9 mouse cellular contexts compared by ENCODE assay signal in genomic region chr5:93043688-93044583, GRCm38 (mm10). TPM values are rescaled to one million over a fixed set of nuclear protein-coding genes. Genes with fewer than 3 reads are reported as not detected.
DNase-seq lines count a peak whose midpoint lies in the region; ATAC-seq lines count a peak whose summit lies in the region.
"Had no signal": no experiment of that assay in that cellular context is flagged by ENCODE, and none has a peak within 500 bp of the region (broad histone marks: within the 10 kb centered on the region; RNA-seq: fewer than 3 reads in every experiment).

No protein-coding gene starts in this region.

- H3K9ac ChIP-seq in heart, embryonic 12.5 days: peak overlapping the region; percentile 65
- peak overlapping the region; percentile 46; the same call in 1 of the 2 replicates for H3K9ac ChIP-seq in hindbrain, embryonic 12.5 days
- H3K9ac ChIP-seq in liver, embryonic 11.5 days (ENCODE audit: low read depth, low read length): no peak overlapping the region

- H3K36me3 ChIP-seq in heart, embryonic 12.5 days: no peaks in the 10 kb centered on the region
- H3K36me3 ChIP-seq in hindbrain, embryonic 12.5 days: no peaks in the 10 kb centered on the region
- H3K36me3 ChIP-seq in liver, embryonic 11.5 days (ENCODE audit: control insufficient read depth, insufficient read depth, low read length): no peaks in the 10 kb centered on the region

- H3K27me3 ChIP-seq in heart, embryonic 12.5 days (replicated peaks): peaks cover 55% of the 10 kb centered on the region
- H3K27me3 ChIP-seq in hindbrain, embryonic 12.5 days: peaks cover 75% of the 10 kb centered on the region
- H3K27me3 ChIP-seq in liver, embryonic 11.5 days (replicated peaks; ENCODE audit: control insufficient read depth, insufficient read depth, low read length): peaks cover 53% of the 10 kb centered on the region

- 3% methylated on average over 69 of the region's 69 CpGs for WGBS in heart, embryonic 12.5 days
- WGBS in hindbrain, embryonic 12.5 days: 2% methylated on average over 61 of the region's 69 CpGs
- 5% methylated on average over 68 of the region's 69 CpGs for WGBS in liver, embryonic 11.5 days

- no peaks in the 10 kb centered on the region for H3K9me3 ChIP-seq in heart, embryonic 12.5 days (replicated peaks)
- no peaks in the 10 kb centered on the region for H3K9me3 ChIP-seq in hindbrain, embryonic 12.5 days (replicated peaks)
- H3K9me3 ChIP-seq in liver, embryonic 11.5 days (ENCODE audit: control insufficient read depth, low read length): no peaks in the 10 kb centered on the region

- H3K4me3 ChIP-seq in heart, embryonic 12.5 days: peak overlapping the region; percentile 65
- H3K4me3 ChIP-seq in hindbrain, embryonic 12.5 days: peak overlapping the region; percentile 49
- H3K4me3 ChIP-seq in liver, embryonic 11.5 days (ENCODE audit: low read depth, low read length): peak overlapping the region; percentile 49

- DNase-seq in heart, adult 18-20 months: no peak
- peak; percentile 69 for DNase-seq in cerebellum, adult 9-11 months
- no peak for DNase-seq in liver, embryonic 11.5 days (ENCODE audit: low spot score)
- DNase-seq in retina, postnatal 1 day: peak; percentile 34
- no peak for DNase-seq in layer of hippocampus, adult 9-10 months (ENCODE audit: low spot score)
- no peak for DNase-seq in thymus, postnatal 36 days

- H3K27ac ChIP-seq in heart, embryonic 12.5 days (ENCODE audit: poor library complexity, severe bottlenecking): no peak overlapping the region
- H3K27ac ChIP-seq in hindbrain, embryonic 12.5 days: no peak overlapping the region
- H3K27ac ChIP-seq in liver, embryonic 11.5 days (ENCODE audit: low read depth, low read length): no peak overlapping the region

- 0 out of 2 replicates have a peak, but pooled peaks have one; percentile 22 for ATAC-seq in heart, embryonic 12.5 days (ENCODE audit: insufficient number of reproducible peaks, low FRiP score)
- no peak for ATAC-seq in hindbrain, embryonic 12.5 days (ENCODE audit: low FRiP score)
- 0 out of 2 replicates have a peak, but pooled peaks have one; percentile 10 for ATAC-seq in liver, embryonic 11.5 days (replicated peaks; ENCODE audit: low FRiP score)

- peaks cover 28% of the 10 kb centered on the region for H3K4me1 ChIP-seq in heart, embryonic 12.5 days (replicated peaks)
- peaks cover 18% of the 10 kb centered on the region for H3K4me1 ChIP-seq in hindbrain, embryonic 12.5 days
- H3K4me1 ChIP-seq in liver, embryonic 11.5 days (replicated peaks; ENCODE audit: control insufficient read depth, insufficient read depth, low read length): peaks cover 11% of the 10 kb centered on the region

- H3K4me2 ChIP-seq in heart, embryonic 12.5 days: peak overlapping the region; percentile 100
- H3K4me2 ChIP-seq in hindbrain, embryonic 12.5 days (replicated peaks): peak overlapping the region; percentile 97
- H3K4me2 ChIP-seq in liver, embryonic 11.5 days: peak overlapping the region; percentile 75

RNA-seq across cellular contexts. Expression of gene Sowahb, which starts 0.9 kb away (rescaled TPM):
- polyA plus RNA-seq in heart, embryonic 12.5 days (2016; fragmentation: Nextera tagmentation; extraction: Ambion mirVana): 0.12 and 0.23 TPM in 2 replicates
- under 1 TPM; 0.07 to 0.08 TPM for total RNA-seq in heart, adult 18-20 months (2021)
- 0.14 and 0.31 TPM in 2 replicates for polyA plus RNA-seq in hindbrain, embryonic 12.5 days (2016; fragmentation: Nextera tagmentation; extraction: Ambion mirVana)
- 0.44 and 0.51 TPM in 2 replicates for polyA plus RNA-seq in liver, embryonic 11.5 days (2014; fragmentation: Nextera tagmentation; extraction: Ambion mirVana)
- total RNA-seq: hematopoietic stem cell, adult 5-6 weeks had no signal

RNA-seq across cellular contexts. Expression of gene Sept11, which starts 49.3 kb away (rescaled TPM):
- 115 and 123 TPM in 2 replicates for polyA plus RNA-seq in heart, embryonic 12.5 days (2016; fragmentation: Nextera tagmentation; extraction: Ambion mirVana)
- 10 to 100 TPM; 26.9 to 27.3 TPM for total RNA-seq in heart, adult 18-20 months (2021)
- 261 and 286 TPM in 2 replicates for polyA plus RNA-seq in hindbrain, embryonic 12.5 days (2016; fragmentation: Nextera tagmentation; extraction: Ambion mirVana)
- 89.0 and 95.1 TPM in 2 replicates for polyA plus RNA-seq in liver, embryonic 11.5 days (2014; fragmentation: Nextera tagmentation; extraction: Ambion mirVana)

Comparison
In these comparisons a context has a peak if more than half of its experiments do, and no peak if none do; other contexts are left out.
1. DNase-seq: peak in cerebellum, adult 9-11 months (single experiment) and retina, postnatal 1 day (single experiment); none in heart, adult 18-20 months (0 of 2), liver, embryonic 11.5 days (single experiment), layer of hippocampus, adult 9-10 months (single experiment) and thymus, postnatal 36 days (0 of 2).
2. Peak in every context shown above with its lines, with median percentiles within 50 percentile points of each other: H3K4me2 ChIP-seq and H3K4me3 ChIP-seq.